Mouse (Mus musculus) C2C12 (cell line): ENCODE measurements around the gene Slc22a23. TPM values are rescaled to one million over a fixed set of nuclear protein-coding genes. Genes with fewer than 3 reads are reported as not detected.

Experiments
- H3K27me3 ChIP-seq: one replicate; pipeline ENCODE4 v1.6.1; 2011; ENCODE audit not compliant: control insufficient read depth, insufficient read depth, insufficient read length
- H3K36me3 ChIP-seq: one replicate; pipeline ENCODE4 v1.6.1; 2011; ENCODE audit not compliant: control insufficient read depth, insufficient read depth
- H3K4me3 ChIP-seq: one replicate; pipeline ENCODE4 v1.5.1; 2011; ENCODE audit warnings: mild to moderate bottlenecking, control low read depth; ENCODE audit not compliant: poor library complexity, insufficient read depth, severe bottlenecking
- H3K79me2 ChIP-seq: one replicate; pipeline ENCODE4 v1.6.1; 2011; ENCODE audit not compliant: control insufficient read depth, insufficient read depth
- H3K79me3 ChIP-seq: one replicate; pipeline ENCODE4 v1.6.1; 2011; ENCODE audit warnings: low read depth, control low read depth
- H3ac ChIP-seq: one replicate; pipeline ENCODE3; 2011; ENCODE audit warnings: low read depth; ENCODE audit not compliant: control insufficient read depth, insufficient read length
- CEBPB ChIP-seq: IDR thresholded peaks from one replicate; pipeline ENCODE4 v1.6.1; 2011; ENCODE audit warnings: low read depth, mild to moderate bottlenecking, control low read depth, moderate library complexity
- CTCF ChIP-seq: IDR thresholded peaks from one replicate; pipeline ENCODE4 v1.5.1; 2011; ENCODE audit not compliant: control insufficient read depth, insufficient read depth, insufficient read length
- FOSL1 ChIP-seq: IDR thresholded peaks from one replicate; pipeline ENCODE4 v1.8.0; 2011; ENCODE audit warnings: mild to moderate bottlenecking, low read length; ENCODE audit not compliant: poor library complexity, insufficient read depth, severe bottlenecking
- MAX ChIP-seq: IDR thresholded peaks from one replicate; pipeline ENCODE4 v1.6.1; 2011; ENCODE audit warnings: mild to moderate bottlenecking, control low read depth
- MYOD1 ChIP-seq: IDR thresholded peaks from one replicate; pipeline ENCODE4 v1.6.1; 2011; ENCODE audit warnings: low read depth; ENCODE audit not compliant: control insufficient read depth, insufficient read length
- MYOG ChIP-seq: IDR thresholded peaks from one replicate; pipeline ENCODE4 v1.6.1; 2011; ENCODE audit not compliant: control insufficient read depth, insufficient read length; ENCODE audit errors: extremely low read depth
- USF1 ChIP-seq: IDR thresholded peaks from one replicate; pipeline ENCODE4 v1.6.1; 2011; ENCODE audit warnings: low read depth, mild to moderate bottlenecking, control low read depth, moderate library complexity
- polyA plus RNA-seq: library from polyadenylated mRNA; unstranded; fragments of >200 nt; fragmentation: generic; extraction: Trizol; gene quantifications from one replicate; pipeline ENCODE4 v1.2.1, GENCODE M21; 2012; ENCODE audit warnings: missing spikeins

Gene Slc22a23
- polyA plus RNA-seq, 1 experiment = 10.9 TPM

GRCm38 (mm10) chr13:34354830-34355624 lies 10.0 kb upstream of the Slc22a23 start:
- H3K79me3 ChIP-seq = no peaks in the 10 kb centered on the region
- no peak for TF ChIP-seq USF1
- TF ChIP-seq CTCF = no peak
- TF ChIP-seq MAX = no peak
- TF ChIP-seq MYOD1 = no peak
- no peak for TF ChIP-seq MYOG
- no peak overlapping the region for H3ac ChIP-seq
- no peaks in the 10 kb centered on the region for H3K36me3 ChIP-seq
- H3K79me2 ChIP-seq = no peaks in the 10 kb centered on the region
- H3K4me3 ChIP-seq = no peak overlapping the region
- no peaks in the 10 kb centered on the region for H3K27me3 ChIP-seq

- no peak overlapping the region for H3ac ChIP-seq
- no peak for TF ChIP-seq CEBPB
- TF ChIP-seq MAX = no peak
- TF ChIP-seq MYOD1 = no peak
- no peak for TF ChIP-seq MYOG
- TF ChIP-seq FOSL1 = no peak
- no peak for TF ChIP-seq CTCF
- TF ChIP-seq USF1 = no peak
- no peaks in the 10 kb centered on the region for H3K27me3 ChIP-seq
- no peak overlapping the region for H3K4me3 ChIP-seq
- no peaks in the 10 kb centered on the region for H3K36me3 ChIP-seq
- no peaks in the 10 kb centered on the region for H3K79me3 ChIP-seq
- H3K79me2 ChIP-seq = no peaks in the 10 kb centered on the region
Observed at GRCm38 (mm10) chr13:34353241-34353640, 8.3 kb upstream of the Slc22a23 start.

- H3K79me3 ChIP-seq = no peaks in the 10 kb centered on the region
- H3ac ChIP-seq = no peak overlapping the region
- no peak overlapping the region for H3K4me3 ChIP-seq
- H3K36me3 ChIP-seq = no peaks in the 10 kb centered on the region
- H3K79me2 ChIP-seq = no peaks in the 10 kb centered on the region
- no peaks in the 10 kb centered on the region for H3K27me3 ChIP-seq
- no peak for TF ChIP-seq MYOG
Observed at GRCm38 (mm10) chr13:34351437-34351836, 6.5 kb upstream of the Slc22a23 start.

GRCm38 (mm10) chr13:34347960-34348889 lies 3.2 kb upstream of the Slc22a23 start:
- no peak overlapping the region for H3ac ChIP-seq
- H3K79me2 ChIP-seq = peaks cover 18% of the 10 kb centered on the region
- no peak overlapping the region for H3K4me3 ChIP-seq
- H3K27me3 ChIP-seq = no peaks in the 10 kb centered on the region
- H3K79me3 ChIP-seq = peaks cover 11% of the 10 kb centered on the region
- TF ChIP-seq CEBPB (no peak), MYOG (no peak), USF1 (no peak), MYOD1 (no peak), FOSL1 (no peak), MAX (no peak), CTCF (no peak)
- H3K36me3 ChIP-seq = no peaks in the 10 kb centered on the region

GRCm38 (mm10) chr13:34346748-34347147 lies 1.8 kb upstream of the Slc22a23 start:
- H3K79me3 ChIP-seq = peaks cover 24% of the 10 kb centered on the region
- TF ChIP-seq FOSL1 (no peak), MAX (no peak), USF1 (no peak), MYOD1 (no peak), MYOG (no peak), CTCF (no peak)
- H3K36me3 ChIP-seq = peaks cover 5% of the 10 kb centered on the region
- H3K27me3 ChIP-seq = no peaks in the 10 kb centered on the region
- no peak overlapping the region for H3K4me3 ChIP-seq
- H3K79me2 ChIP-seq = peaks cover 33% of the 10 kb centered on the region
- H3ac ChIP-seq = no peak overlapping the region
